Mouse (Mus musculus): ENCODE measurements around the gene Prkn.

- TF ChIP-seq POLR2A (IDR thresholded peaks at IDR 0.05; ENCODE audit: low read depth, low read length) (no peak), CTCF (IDR thresholded peaks at IDR 0.05; ENCODE audit: borderline replicate concordance, insufficient read depth, low read length) (no peak)
Measured at GRCm38 (mm10) chr17:11462721-11463120, 622.5 kb downstream of the Prkn start.
